Mouse (Mus musculus) gastrocnemius, postnatal 10 days (tissue): ENCODE measurements around the gene Nfkb2. TPM values are rescaled to one million over a fixed set of nuclear protein-coding genes. Genes with fewer than 3 reads are reported as not detected.

Experiments
- DNase-seq: peaks from one replicate; pipeline ENCODE4 v3.0.0; 2021; ENCODE audit warnings: mixed read lengths
- microRNA-seq, 2 experiments: library from miRNA; unstranded; fragments of <30 nt; microRNA quantifications; one replicate each; pipeline ENCODE4 v1.2.0; 2021
- total RNA-seq, 2 experiments: library from RNA; stranded (reverse); gene quantifications; 2 replicates each; pipeline ENCODE4 v1.2.3; 2021

Nfkb2 gene
- total RNA-seq, 2 experiments from 2014 or later, result 10.4 to 14.3 TPM

DNA sequence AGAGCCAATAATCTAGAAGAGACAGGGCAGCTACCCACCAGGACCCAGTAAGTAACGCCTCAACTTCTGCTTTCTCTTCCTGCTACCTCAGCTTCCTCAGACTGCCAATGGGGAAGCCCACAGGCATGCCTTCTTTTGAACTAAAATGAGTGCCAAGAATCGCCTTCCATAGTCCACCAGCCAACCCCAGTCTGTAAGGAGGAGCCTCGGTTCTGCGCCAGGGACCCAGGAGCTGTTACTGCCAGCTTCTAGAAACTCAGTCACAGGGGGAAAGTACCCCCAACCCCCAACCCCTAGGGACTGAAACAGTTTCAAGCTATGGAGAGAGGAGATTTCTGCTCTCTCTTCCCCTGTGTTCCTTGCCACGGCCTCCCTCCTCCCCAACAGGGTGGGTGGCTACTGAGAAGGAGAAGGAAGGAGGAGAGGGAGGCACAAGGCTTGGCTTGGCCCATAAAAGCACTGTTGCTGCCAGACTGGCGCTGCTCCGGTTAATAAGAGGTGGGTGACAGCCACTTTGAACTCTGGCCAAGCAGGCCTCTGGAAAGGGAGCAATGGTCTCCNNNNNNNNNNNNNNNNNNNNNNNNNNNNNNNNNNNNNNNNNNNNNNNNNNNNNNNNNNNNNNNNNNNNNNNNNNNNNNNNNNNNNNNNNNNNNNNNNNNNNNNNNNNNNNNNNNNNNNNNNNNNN is 35.3 kb downstream of the Nfkb2 start:
- no peak for DNase-seq

DNA sequence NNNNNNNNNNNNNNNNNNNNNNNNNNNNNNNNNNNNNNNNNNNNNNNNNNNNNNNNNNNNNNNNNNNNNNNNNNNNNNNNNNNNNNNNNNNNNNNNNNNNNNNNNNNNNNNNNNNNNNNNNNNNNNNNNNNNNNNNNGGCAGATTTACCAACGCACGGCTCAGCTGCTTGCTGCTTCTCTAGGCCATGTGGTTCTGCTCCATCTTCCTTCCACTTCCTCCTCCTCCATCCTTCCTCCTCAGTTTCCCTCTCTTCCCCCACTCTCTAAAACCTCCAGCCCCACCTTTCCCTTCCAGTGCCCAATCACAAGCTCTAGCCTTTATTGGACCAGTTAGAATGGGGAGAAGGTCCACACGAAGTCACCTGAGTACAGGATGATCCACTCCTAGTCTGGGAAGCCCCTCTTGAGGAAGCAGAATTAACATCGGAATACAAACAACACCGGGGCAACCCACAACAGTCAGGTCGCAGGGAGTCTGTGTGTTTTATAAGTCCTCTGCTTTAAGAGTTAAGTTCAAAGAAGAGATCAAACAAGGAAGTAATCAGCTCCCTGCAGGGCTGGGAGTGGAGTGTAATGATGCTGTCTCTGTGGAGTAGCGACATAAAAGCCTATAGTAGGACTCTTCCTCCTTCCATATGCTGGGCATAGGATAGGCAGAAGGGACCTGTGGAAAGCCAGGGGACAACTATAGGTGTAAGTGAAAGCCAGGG is 40.7 kb downstream of the Nfkb2 start:
- no peak for DNase-seq

DNA sequence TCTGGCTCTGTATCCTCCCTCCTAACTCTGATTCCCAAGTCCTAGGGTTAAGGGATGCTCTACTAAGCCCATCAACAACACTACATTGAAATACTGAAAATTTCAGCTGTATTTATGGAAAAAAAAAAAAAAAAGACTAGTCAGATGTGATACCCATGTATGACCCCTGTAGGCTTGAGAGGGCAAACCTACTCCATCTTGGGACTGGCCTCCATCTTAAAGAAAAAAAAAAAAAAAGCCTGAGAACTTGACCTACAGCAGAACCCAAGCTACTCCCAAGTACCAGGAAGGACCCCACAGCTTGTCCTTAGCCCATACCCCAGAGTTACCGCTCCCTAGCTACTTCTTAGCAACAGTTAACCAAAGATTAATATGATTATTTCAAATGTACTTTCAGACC is 43.0 kb downstream of the Nfkb2 start:
- DNase-seq, result no peak

DNA sequence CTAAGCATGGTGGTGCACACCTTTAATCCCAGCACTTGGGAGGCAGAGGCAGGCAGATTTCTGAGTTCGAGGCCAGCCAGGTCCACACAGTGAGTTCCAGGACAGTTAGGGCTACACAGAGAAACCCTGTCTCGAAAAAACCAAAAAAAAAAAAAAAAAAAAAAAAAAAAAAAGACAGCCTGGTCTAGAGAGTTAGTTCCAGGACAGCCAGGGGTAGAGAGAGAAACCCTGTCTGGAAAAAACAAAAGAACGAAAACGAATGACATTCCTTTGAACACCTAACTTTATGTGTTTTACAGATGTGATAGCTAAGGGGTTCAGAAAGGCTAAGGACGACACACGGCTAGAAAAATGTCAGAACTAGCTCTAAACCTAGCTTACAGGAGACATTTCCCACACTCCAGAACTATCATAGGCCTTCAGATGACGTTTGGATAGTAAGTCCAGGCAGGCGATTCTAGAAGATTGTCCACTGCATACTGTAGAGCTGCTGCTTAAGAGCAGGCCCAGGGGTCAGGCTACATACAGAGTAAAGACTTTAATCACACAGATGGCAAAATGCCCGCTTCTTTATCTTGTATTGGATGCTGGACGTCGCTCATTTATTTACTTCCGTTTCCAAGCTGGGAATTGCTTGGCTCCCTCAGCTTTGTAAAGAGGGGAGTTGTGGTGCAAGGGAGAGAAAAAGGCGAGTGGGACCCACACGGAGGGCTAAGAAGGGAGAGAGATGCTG is 44.0 kb downstream of the Nfkb2 start:
- no peak for DNase-seq

DNA sequence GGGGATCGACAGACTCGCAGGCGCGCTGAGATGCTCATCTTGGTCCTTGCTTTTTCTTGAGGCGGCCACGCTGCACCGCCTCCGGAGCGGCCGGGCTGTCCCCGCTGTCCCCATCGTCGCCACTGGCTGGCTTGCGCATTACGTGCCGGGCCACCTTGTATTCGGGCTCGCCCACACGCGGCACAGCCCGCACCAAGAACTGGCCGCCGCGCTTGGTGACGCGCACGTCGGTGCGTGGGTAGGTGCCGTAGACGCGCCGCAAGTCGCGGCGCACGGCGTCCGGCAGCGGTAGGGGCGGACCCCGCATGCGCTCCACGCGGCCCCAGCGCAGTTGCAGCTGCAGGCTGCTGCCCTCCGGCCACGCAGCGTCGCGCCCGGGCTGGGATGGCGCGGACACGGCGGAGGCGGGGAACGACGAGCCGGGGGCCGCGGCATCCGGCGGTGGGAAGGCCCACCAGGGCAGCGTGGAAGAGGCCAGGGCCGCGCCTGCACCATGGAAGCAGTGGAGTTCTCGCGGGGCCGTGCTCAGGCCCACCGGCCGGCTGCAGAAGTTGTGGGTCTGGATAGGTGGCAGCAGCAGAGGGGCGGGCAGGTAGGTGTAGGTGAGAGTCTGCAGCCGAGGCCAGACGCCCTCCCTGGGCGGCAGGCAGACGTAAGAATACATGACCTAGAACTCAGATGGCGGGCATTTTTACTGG is 44.8 kb downstream of the Nfkb2 start:
- peak; percentile 82 for DNase-seq

DNA sequence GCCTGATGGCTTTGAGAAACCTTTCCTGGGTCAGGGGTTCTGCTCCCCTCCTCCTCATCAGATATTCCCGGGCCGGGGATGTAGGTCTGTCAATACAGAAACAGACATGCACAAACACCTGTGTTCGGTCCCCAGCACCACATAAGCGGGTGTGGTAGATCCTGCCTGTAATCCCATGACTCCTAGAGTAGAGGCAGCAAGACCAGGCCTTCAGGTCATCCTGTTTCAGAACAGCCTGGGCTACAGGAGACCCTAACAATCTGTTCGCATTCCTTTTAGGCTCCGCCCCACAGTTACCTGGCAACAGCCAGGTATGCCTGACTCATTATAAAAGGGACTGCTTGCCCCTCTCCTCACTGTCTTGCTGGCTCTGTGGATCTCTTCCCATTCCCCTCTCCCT is 45.4 kb downstream of the Nfkb2 start:
- no peak for DNase-seq

DNA sequence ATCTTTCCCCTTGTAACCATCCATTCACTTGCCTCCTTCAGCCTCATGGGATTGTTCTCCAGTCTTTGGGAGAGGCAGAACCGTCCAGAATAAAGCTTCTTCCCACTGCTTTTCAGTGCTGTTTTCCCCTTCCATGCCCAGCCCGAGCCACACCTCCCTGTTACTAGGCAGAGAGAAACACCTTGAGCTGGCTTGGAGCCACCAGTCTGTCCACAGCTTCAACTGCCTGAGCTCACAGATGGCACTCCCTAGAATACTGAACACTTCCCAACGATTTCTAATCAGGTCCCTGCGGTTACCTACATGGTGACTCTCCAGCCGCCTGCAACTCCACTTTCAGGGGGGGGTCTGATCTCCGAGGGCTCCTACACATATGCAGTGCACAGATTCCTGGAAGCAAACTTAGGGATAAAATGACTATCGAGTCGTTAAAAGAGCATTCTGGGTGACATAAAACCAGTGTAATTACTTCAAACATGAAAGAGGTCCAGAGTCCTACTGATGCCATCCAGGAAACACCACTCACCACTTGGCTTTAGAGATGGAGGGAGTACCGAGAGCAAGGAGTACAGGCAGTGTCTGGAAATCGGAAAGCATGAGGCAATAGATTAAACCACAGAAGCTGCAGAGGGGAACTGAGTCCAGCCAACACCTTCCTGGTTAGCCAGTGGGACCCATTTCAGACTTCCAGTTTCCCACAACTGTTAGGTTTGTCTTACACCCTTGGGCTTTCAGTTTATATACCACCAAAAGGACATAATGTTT is 46.2 kb downstream of the Nfkb2 start, which contains the start of gene 2310034G01Rik:
Gene 2310034G01Rik, minus strand, starts transcription at position 135 of the 765 bp plus-strand sequence.
- no peak for DNase-seq

DNA sequence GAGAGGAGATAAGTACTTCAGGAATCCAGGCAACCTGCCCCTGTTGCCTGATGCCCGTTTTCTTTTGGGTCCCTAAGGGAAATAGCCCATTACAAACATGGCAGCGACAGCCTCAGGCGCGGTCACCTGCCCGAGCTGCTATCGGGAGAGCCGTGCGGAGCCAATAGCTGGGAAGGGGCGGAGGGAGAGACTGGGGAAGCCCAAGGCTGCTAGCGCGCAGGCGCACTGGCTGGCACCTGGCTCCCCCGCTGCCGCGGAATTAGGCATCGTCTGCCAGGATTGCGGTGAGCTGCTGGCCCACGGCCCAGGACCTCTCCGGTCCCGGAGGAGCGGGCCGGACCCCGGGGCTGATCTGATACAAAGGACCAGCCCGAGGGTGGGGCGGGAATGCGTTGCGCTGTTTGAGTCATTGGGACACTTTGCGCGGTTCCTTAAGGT is 52.6 kb downstream of the Nfkb2 start:
- DNase-seq, result peak; percentile 66

DNA sequence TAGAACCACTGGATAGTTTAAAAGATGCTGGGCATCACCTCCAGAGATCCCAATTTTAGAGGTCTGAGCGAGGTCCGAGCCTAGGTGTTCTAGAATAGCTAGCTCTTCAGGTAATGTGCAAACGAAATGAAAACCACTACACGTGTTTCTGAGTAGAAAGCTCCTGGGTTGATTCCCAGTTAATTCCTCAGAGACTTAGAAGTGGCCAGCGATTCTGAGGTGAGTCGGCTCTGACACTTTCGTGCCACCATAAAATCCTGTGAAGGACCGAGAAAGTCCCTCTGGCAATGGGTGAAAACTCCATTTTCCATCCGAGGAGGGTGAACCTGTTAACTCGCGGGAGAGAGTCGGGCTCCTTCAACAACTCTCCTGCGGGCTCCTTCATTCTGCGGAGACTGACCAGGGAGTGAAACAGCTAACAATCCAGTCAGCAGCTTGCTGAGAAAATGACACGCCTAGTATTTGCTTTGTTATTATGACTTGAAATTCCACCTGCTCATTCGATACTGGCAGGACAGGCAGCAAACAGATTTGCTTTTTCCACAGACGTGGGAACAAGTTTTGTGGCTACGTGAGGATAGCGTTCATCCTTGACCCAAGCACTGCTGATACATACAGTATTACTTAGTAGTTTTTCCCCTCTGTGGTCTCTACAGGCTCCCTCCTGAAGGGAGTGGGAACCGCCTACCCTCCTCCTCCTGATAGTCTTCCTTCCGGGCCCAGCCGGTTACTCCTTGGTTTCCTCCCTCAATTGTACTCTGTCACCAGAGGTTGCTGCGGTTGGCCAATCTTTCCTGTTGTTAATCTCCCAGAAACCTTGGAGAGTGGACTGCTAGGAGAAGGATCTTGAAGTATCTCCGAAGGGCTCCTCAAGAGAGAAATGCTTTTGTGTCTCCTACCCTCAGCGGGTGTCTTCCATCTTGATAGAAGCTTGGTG is 53.5 kb downstream of the Nfkb2 start:
- DNase-seq, result no peak

DNA sequence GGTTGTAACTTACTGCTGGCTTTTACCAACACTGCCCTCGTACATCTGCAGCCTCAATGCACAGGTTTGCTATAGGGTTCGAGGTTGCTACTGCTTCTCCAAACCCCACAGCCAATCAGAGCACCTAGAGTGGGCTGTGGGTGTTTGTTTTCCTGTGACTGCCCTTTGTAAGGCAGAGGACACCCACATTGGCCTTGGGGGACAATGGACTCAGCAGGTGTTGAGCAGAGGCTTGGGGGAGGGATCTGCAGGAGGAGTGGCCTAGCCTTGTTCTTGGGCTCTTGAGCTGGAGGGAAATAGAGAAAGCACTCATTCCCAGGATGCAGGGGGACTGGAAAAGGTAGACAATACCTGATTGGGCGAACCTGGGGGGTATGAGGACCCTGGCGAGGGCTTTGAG is 54.3 kb downstream of the Nfkb2 start:
- no peak for DNase-seq

Small RNA genes lying within 50 kb of the gene (microRNA-seq; reads per million reads assigned to microRNA genes)
- 0 to 1.3 reads per million in 2 experiments for gene Mir146b

Other genes starting within 250 kb of the Nfkb2 start
- 10 to 100 TPM; 22.9 to 26.4 TPM for gene Nolc1, start 228.5 kb upstream of the Nfkb2 start, total RNA-seq
- gene Elovl3, start 172.4 kb upstream of the Nfkb2 start, total RNA-seq, result not detected
- gene Pitx3, start 156.0 kb upstream of the Nfkb2 start, total RNA-seq, result 10 to 100 TPM; 19.0 to 21.6 TPM
- gene Gbf1, start 151.8 kb upstream of the Nfkb2 start, total RNA-seq, result 10 to 100 TPM; 54.9 to 62.5 TPM
- 1 to 10 TPM; 2.2 to 2.6 TPM for gene Psd, start 22.8 kb downstream of the Nfkb2 start, total RNA-seq
- 1 to 10 TPM; 2.7 to 3.7 TPM for gene Fbxl15, start 23.9 kb downstream of the Nfkb2 start, total RNA-seq
- gene Cuedc2, start 34.4 kb downstream of the Nfkb2 start, total RNA-seq, result 10 to 100 TPM; 88.3 TPM
- 1 to 10 TPM; 1.2 to 1.5 TPM for gene Mfsd13a, start 36.8 kb downstream of the Nfkb2 start, total RNA-seq
- gene 2310034G01Rik, start 46.0 kb downstream of the Nfkb2 start, total RNA-seq, result under 1 TPM; 0.35 to 0.56 TPM
- 10 to 100 TPM; 65.1 to 69.1 TPM for gene Actr1a, start 91.4 kb downstream of the Nfkb2 start, total RNA-seq
- 10 to 100 TPM; 11.8 to 14.2 TPM for gene Sufu, start 92.6 kb downstream of the Nfkb2 start, total RNA-seq
- gene Trim8, start 197.4 kb downstream of the Nfkb2 start, total RNA-seq, result 10 to 100 TPM; 26.1 to 29.7 TPM